Comparison of ENCODE assay signal across 14 mouse cellular contexts in the genomic region with DNA sequence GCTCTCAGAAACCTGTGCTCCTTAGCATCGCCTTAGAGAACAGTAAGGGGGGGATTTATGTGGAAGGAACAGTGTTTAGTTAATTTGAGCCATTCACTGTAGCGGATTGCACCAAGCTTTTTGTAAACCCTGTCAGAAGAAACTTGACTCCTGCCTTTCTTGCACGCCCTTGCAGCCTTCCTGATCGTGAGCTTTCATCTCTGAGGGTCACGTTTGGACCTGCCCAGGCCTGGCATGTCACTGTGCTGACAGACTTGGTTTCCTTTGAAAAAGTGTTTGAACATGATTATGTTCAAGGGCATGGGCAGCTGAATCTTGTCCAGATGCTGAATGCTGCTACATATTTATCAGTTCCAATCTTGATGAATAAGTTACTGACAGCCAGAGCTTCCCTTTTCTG.
DNase-seq lines count a peak whose midpoint lies in the region; ATAC-seq lines count a peak whose summit lies in the region.
"Had no signal": no experiment of that assay in that cellular context is flagged by ENCODE, and none has a peak within 500 bp of the region (broad histone marks: within the 10 kb centered on the region; RNA-seq: fewer than 3 reads in every experiment).

No protein-coding gene starts in this region.

- no peak overlapping the region for H3K9ac ChIP-seq in hindbrain, embryonic 13.5 days
- H3K9ac ChIP-seq in limb, embryonic 12.5 days (replicated peaks): no peak overlapping the region
- no peak overlapping the region for H3K9ac ChIP-seq in midbrain, embryonic 13.5 days (replicated peaks)
- H3K9ac ChIP-seq: forebrain, postnatal 0 days; midbrain, embryonic 12.5 days; neural tube, embryonic 13.5 days had no signal

- no peak for ATAC-seq in hindbrain, embryonic 13.5 days (ENCODE audit: low FRiP score)
- ATAC-seq in limb, embryonic 12.5 days (ENCODE audit: insufficient number of reproducible peaks, insufficient read depth, low FRiP score, low TSS enrichment, low read depth): no peak
- no peak for ATAC-seq in midbrain, embryonic 13.5 days
- ATAC-seq: forebrain, postnatal 0 days had no signal

- H3K4me1 ChIP-seq in hindbrain, embryonic 10.5 days (replicated peaks): peaks cover 7% of the 10 kb centered on the region; the same call in 1 of the 2 replicates
- H3K4me1 ChIP-seq in hindbrain, embryonic 13.5 days (replicated peaks): no peaks in the 10 kb centered on the region
- H3K4me1 ChIP-seq in limb, embryonic 12.5 days (replicated peaks): peaks cover 14% of the 10 kb centered on the region
- no peaks in the 10 kb centered on the region for H3K4me1 ChIP-seq in midbrain, embryonic 13.5 days (replicated peaks)
- H3K4me1 ChIP-seq: midbrain, embryonic 12.5 days; neural tube, embryonic 13.5 days had no signal

- H3K4me2 ChIP-seq in hindbrain, embryonic 13.5 days: no peak overlapping the region
- H3K4me2 ChIP-seq in limb, embryonic 12.5 days: no peak overlapping the region
- no peak overlapping the region for H3K4me2 ChIP-seq in midbrain, embryonic 13.5 days (replicated peaks)
- H3K4me2 ChIP-seq: midbrain, embryonic 12.5 days; neural tube, embryonic 13.5 days had no signal

- no peak overlapping the region for H3K4me3 ChIP-seq in hindbrain, embryonic 10.5 days
- no peak overlapping the region for H3K4me3 ChIP-seq in hindbrain, embryonic 13.5 days
- H3K4me3 ChIP-seq in limb, embryonic 12.5 days (replicated peaks): no peak overlapping the region
- H3K4me3 ChIP-seq in midbrain, embryonic 13.5 days (replicated peaks): no peak overlapping the region
- H3K4me3 ChIP-seq: midbrain, embryonic 12.5 days; neural tube, embryonic 13.5 days had no signal

- H3K36me3 ChIP-seq in hindbrain, embryonic 10.5 days: no peaks in the 10 kb centered on the region
- H3K36me3 ChIP-seq in hindbrain, embryonic 13.5 days: no peaks in the 10 kb centered on the region
- H3K36me3 ChIP-seq in limb, embryonic 12.5 days: peaks cover 11% of the 10 kb centered on the region; the same call in 1 of the 2 replicates
- H3K36me3 ChIP-seq in midbrain, embryonic 13.5 days: no peaks in the 10 kb centered on the region
- H3K36me3 ChIP-seq: midbrain, embryonic 12.5 days; neural tube, embryonic 13.5 days had no signal

- DNase-seq in hindbrain, embryonic 10.5 days (ENCODE audit: low spot score): peak; percentile 34
- DNase-seq in 416B (ENCODE audit: low read depth): peak; percentile 71
- DNase-seq in embryo, embryonic 11 days: peak; percentile 59
- DNase-seq in gastrocnemius, postnatal 25 days: no peak
- no peak for DNase-seq in right cerebral cortex, postnatal 36 days (ENCODE audit: low spot score in 2 of 2)
- DNase-seq: cerebellum, adult 11 months; forebrain, postnatal 0 days; heart, adult 11 months; lung, postnatal 10 days had no signal

- no peaks in the 10 kb centered on the region for H3K27me3 ChIP-seq in hindbrain, embryonic 10.5 days (ENCODE audit: insufficient read depth, poor library complexity, severe bottlenecking)
- no peaks in the 10 kb centered on the region for H3K27me3 ChIP-seq in hindbrain, embryonic 13.5 days
- H3K27me3 ChIP-seq in limb, embryonic 12.5 days: no peaks in the 10 kb centered on the region
- H3K27me3 ChIP-seq in midbrain, embryonic 13.5 days: no peaks in the 10 kb centered on the region
- H3K27me3 ChIP-seq: midbrain, embryonic 12.5 days; neural tube, embryonic 13.5 days had no signal

- H3K9me3 ChIP-seq in hindbrain, embryonic 10.5 days: no peaks in the 10 kb centered on the region
- no peaks in the 10 kb centered on the region for H3K9me3 ChIP-seq in hindbrain, embryonic 13.5 days
- no peaks in the 10 kb centered on the region for H3K9me3 ChIP-seq in limb, embryonic 12.5 days
- no peaks in the 10 kb centered on the region for H3K9me3 ChIP-seq in midbrain, embryonic 13.5 days
- H3K9me3 ChIP-seq: midbrain, embryonic 12.5 days; neural tube, embryonic 13.5 days had no signal

- WGBS in hindbrain, embryonic 10.5 days: 33% methylated on average over 5 of the region's 5 CpGs
- 55% methylated on average over 5 of the region's 5 CpGs for WGBS in hindbrain, embryonic 13.5 days
- WGBS in limb, embryonic 12.5 days: 11% methylated on average over 5 of the region's 5 CpGs
- WGBS in midbrain, embryonic 13.5 days: 46% methylated on average over 5 of the region's 5 CpGs

- H3K27ac ChIP-seq in hindbrain, embryonic 10.5 days: no peak overlapping the region
- H3K27ac ChIP-seq in hindbrain, embryonic 13.5 days: no peak overlapping the region
- 0 out of 2 replicates have a peak overlapping the region, but pooled peaks have one; percentile 1 for H3K27ac ChIP-seq in limb, embryonic 12.5 days
- H3K27ac ChIP-seq in midbrain, embryonic 13.5 days: no peak overlapping the region
- H3K27ac ChIP-seq: midbrain, embryonic 12.5 days; neural tube, embryonic 13.5 days had no signal

Comparison
In these comparisons a context has a peak if more than half of its experiments do, and no peak if none do; other contexts are left out.
1. DNase-seq: peak in hindbrain, embryonic 10.5 days (single experiment), 416B (single experiment) and embryo, embryonic 11 days (single experiment); none in gastrocnemius, postnatal 25 days (single experiment) and right cerebral cortex, postnatal 36 days (0 of 2).